Mouse (Mus musculus) left cerebral cortex, postnatal 36 days (tissue): ENCODE measurements around the gene Esrra. TPM values are rescaled to one million over a fixed set of nuclear protein-coding genes. Genes with fewer than 3 reads are reported as not detected.
A peak's percentile ranks its signal among the peaks of the same experiment; 100 is the strongest.

ENCODE experiments used
- DNase-seq, 2 experiments: peaks; one replicate each; pipeline ENCODE4 v3.0.0; 2021 to 2022; ENCODE audit warnings: low spot score in 2 of 2, mixed read lengths in 1 of 2
- intact Hi-C: fragments of 180-260 bp; cut with DNase I; formaldehyde crosslinking; loops from one replicate; pipeline ENCODE4 v1.15.1; 2025
- total RNA-seq, 2 experiments: library from RNA; stranded (reverse); gene quantifications; 2 replicates each; pipeline ENCODE4 v1.2.3; 2021

The Esrra gene
- total RNA-seq = 10 to 100 TPM; 60.6 to 66.4 TPM

GRCm38 (mm10) chr19:6921647-6922567 is at the start of gene Esrra:
Gene Esrra, minus strand, starts transcription at chr19:6921813.
- peak; percentile 100 for DNase-seq
- intact Hi-C loops = loop anchor here (1.0 to 10.0 kb wide), 3 partner anchors 19 to 103 kb away; partner anchors contain the start of gene Bad

DNA sequence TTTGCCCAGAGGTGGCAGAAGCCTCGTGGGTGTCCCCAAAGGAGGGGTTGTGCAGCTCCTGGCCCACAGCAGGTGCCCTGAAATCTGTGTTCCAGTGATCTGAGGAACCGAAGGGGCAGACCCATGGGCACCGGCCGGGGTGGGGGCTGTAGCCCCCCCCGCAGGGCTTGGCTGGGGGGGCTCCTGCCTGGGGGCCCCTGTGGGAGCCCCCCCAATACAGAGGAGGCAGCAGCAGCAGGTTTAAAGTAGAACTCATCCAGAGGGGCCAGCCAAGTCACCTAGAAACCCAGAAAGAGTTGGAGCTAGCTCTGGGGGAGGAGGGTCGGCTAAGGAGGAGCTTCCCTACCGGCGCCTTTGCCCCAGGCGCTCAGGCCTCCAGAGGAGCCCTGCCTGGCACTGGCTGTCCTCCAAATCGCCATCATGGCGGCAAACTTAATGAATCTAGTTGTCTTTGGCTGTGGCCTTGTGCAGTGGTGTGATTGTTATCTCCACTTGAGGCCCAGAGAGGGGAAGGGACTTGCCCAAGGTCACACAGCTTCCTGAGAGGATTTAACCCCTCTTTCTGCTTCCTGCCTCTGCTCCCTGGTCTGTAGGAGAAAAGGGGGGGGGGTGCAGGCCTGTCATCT is 49.0 kb upstream of the Esrra start:
- DNase-seq = no peak
- intact Hi-C loops = no loop called here

- DNase-seq = peak in 1 of 2 experiments; percentile 30
- intact Hi-C loops = no loop called here
Measured at GRCm38 (mm10) chr19:6969665-6970381, 48.2 kb upstream of the Esrra start.

GRCm38 (mm10) chr19:6969291-6969664 is 47.7 kb upstream of the Esrra start:
- no peak for DNase-seq
- intact Hi-C loops = no loop called here

- no peak for DNase-seq
- intact Hi-C loops = no loop called here
Measured at GRCm38 (mm10) chr19:6968491-6969271, 47.1 kb upstream of the Esrra start.

DNA sequence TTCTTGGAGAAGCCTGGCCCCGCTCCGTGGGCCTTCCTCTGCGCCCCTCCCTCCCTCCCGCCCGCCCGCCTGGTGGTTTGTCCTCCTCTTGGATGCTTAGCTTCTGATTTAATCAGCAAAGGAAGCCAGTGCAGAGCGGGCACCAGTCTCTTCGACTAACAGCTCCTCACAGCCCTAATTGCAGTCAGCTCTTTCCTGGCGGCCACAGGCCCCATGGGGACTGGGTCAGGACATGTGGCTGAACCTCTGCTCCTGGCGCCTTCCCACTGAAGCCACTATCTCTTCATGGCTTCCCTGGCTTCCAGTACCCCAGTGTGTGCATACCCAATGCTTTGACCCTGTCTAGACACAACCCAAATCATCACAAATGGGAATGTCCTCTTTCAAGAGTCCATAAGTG is 34.8 kb upstream of the Esrra start:
- intact Hi-C loops = no loop called here
- DNase-seq = no peak

DNA sequence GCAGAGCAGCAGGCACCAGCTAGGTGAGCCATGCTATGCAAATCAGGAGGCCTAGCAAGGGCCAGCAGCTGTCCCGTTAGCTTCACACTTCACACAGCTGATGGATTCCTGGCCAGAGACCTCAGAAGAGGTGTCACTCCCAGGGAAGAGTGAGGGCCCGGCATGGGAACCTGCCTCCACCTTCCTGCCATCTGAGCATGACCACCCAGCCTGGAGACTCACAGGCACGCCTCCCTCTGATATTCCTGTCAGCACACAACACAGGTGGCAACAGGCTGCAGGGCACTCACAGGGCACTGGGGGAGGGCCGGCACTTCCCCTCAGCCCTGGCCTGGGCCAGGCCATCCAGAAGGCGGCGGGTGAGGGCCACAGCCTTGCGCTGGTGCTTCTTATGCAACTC is 33.8 kb upstream of the Esrra start:
- no peak for DNase-seq
- intact Hi-C loops = no loop called here

DNA sequence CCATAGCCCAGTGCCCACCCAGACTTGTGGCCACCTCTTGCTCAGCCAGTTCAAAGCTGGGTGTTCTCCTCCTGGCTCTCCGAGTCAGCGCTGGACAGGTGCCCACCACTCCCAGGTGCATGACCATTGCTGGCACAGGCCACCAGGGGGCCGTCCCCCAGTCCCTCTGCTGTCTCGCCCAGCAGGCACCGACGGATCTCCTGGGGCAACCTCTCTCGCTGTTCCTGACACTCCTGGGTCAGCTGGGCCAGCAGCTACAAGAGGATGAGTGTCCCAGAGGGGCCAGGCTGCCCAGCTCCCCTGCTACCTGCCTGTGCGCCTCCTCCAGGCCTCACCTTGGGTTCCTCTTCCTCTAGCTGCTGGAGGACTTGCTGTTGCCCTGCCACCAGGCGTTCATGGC is 32.4 kb upstream of the Esrra start:
- intact Hi-C loops = no loop called here

DNA sequence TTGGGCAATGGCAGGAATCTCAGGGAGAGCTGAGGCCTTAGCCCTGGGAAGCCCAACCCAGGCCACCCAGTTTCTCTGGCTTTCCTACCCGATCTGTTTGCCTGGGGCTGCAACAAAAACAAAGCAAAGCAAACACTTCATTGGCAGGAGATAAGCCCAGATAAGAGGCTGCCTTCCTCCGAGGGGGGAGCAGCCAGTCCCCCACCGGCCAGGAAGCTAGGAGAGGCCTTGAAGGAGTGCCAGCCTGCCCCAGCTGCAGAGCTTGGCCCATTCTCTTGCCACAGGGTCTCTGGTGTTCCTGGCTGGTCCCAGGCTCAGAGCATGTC is 31.1 kb upstream of the Esrra start:
- intact Hi-C loops = no loop called here
- DNase-seq = no peak

More for the DNA sequence above, 32.4 kb upstream of the Esrra start:
- no peak for DNase-seq

- intact Hi-C loops = loop anchor here (2.0 kb wide), 1 partner anchor 21 kb away; no protein-coding TSS in a partner anchor
- peak; percentile 65 to 73 for DNase-seq
Measured at GRCm38 (mm10) chr19:6951994-6952711, 30.5 kb upstream of the Esrra start.

GRCm38 (mm10) chr19:6951381-6951968 is 29.9 kb upstream of the Esrra start:
- DNase-seq = peak; percentile 92 to 94
- intact Hi-C loops = loop anchor here (2.0 kb wide), 1 partner anchor 21 kb away; no protein-coding TSS in a partner anchor

- intact Hi-C loops = loop anchor here (2.0 kb wide), 1 partner anchor 22 kb away; no protein-coding TSS in a partner anchor
- peak; percentile 58 to 74 for DNase-seq
Measured at GRCm38 (mm10) chr19:6950613-6951153, 29.1 kb upstream of the Esrra start.

- intact Hi-C loops = loop anchor here (2.0 to 10.0 kb wide), 2 partner anchors 23 to 705 kb away; partner anchors contain the start of gene Atg2a
Measured at GRCm38 (mm10) chr19:6949951-6950350, 28.3 kb upstream of the Esrra start.

GRCm38 (mm10) chr19:6949532-6949931 is 27.9 kb upstream of the Esrra start:
- intact Hi-C loops = loop anchor here (10.0 kb wide), 1 partner anchor 705 kb away; the partner anchor contains the start of gene Atg2a
- DNase-seq = no peak

More at GRCm38 (mm10) chr19:6949951-6950350, 28.3 kb upstream of the Esrra start:
- DNase-seq = no peak

DNA sequence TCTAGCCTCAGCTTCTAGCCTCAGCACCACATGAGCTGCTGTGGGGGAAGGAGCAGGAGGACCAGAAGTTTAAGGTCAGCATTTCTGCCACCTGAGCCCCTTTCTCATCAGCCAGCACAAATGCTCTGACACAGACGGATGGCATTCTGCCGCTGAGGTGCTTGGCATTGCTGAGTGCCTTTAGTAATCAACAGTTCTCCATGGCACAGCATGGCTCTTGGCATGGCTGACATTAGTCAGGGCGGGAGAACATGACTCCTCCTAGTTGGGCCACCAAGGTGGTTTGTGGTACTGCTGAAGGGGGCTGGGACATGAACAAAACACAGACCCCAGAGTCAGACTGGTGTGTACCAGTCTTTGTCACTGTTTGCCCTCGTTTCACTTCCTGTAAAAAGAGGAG is 26.6 kb upstream of the Esrra start:
- no peak for DNase-seq

DNA sequence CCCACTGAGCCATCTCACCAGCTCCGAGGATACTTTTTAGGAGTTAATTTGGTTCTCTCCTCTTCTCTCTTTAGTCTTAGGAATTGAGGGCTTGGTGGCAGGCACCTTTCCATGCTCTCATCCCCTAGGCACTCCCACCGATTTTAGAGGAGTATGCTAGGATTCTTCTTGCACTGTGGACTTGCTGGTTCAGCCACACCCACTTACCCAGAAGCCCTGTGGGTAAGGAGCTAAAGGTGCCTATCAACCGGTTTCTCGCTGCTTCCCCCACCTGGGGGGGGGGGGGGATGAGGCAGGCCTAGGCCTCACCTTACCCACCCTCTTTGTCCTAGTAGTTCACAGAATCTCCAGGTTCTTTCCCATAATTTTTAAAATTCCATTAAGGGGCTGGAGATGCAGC is 26.1 kb upstream of the Esrra start:
- intact Hi-C loops = loop anchor here (10.0 kb wide), 1 partner anchor 703 kb away; the partner anchor contains the start of gene Atg2a

More for the DNA sequence above, 26.6 kb upstream of the Esrra start:
- intact Hi-C loops = loop anchor here (10.0 kb wide), 1 partner anchor 703 kb away; the partner anchor contains the start of gene Atg2a

DNA sequence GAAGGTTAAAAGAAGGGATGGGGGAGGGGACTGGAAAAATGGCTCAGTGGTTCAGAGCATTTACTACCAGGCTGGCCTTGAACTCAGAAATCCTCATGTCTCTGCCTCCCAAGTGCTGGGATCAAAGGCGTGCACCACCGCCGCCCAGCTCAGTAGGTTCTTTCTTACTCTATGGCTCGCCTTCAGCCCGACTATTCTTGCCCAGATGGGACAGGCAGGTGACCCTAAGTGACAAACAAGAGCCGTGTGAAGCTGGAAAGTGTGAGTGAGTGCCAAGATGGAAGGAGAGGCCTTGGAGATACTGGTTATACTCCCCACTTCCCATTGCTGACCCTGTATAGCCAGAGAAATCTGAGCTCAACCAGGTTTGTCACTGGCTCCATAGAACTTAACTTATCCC is 22.1 kb upstream of the Esrra start:
- DNase-seq = no peak
- intact Hi-C loops = loop anchor here (10.0 kb wide), 1 partner anchor 699 kb away; the partner anchor contains the start of gene Atg2a

More for the DNA sequence above, 26.1 kb upstream of the Esrra start:
- DNase-seq = no peak
